Mouse (Mus musculus): ENCODE measurements around the gene Wdtc1.

DNA sequence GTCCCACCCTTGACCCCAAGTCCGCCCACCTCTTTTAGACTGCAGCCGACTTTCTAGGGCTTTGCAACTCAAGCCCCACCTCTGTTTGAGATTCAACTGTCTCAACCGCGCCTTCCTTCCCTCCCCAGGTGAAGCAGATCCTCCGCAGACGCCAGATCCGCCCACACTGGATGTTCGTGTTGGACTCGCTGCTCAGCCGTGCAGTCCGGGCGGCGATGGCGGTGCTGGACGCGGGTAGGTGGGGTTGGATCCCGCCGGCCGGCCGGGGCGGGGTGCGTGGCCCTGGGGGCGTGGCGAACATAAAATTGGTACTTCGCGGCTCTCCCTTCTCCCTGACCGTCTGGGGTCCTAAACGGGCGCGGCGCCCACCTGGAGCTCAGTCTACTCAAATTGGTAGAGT lies 102.1 kb downstream of the Wdtc1 start:
- TF ChIP-seq CTCF (IDR thresholded peaks at IDR 0.05; ENCODE audit: low read depth) (no peak), EP300 (IDR thresholded peaks at IDR 0.05; ENCODE audit: low read depth) (no peak)

Data from heart, postnatal 0 days (tissue).